ENCODE assay signal across 8 mouse cellular contexts in the genomic region with DNA sequence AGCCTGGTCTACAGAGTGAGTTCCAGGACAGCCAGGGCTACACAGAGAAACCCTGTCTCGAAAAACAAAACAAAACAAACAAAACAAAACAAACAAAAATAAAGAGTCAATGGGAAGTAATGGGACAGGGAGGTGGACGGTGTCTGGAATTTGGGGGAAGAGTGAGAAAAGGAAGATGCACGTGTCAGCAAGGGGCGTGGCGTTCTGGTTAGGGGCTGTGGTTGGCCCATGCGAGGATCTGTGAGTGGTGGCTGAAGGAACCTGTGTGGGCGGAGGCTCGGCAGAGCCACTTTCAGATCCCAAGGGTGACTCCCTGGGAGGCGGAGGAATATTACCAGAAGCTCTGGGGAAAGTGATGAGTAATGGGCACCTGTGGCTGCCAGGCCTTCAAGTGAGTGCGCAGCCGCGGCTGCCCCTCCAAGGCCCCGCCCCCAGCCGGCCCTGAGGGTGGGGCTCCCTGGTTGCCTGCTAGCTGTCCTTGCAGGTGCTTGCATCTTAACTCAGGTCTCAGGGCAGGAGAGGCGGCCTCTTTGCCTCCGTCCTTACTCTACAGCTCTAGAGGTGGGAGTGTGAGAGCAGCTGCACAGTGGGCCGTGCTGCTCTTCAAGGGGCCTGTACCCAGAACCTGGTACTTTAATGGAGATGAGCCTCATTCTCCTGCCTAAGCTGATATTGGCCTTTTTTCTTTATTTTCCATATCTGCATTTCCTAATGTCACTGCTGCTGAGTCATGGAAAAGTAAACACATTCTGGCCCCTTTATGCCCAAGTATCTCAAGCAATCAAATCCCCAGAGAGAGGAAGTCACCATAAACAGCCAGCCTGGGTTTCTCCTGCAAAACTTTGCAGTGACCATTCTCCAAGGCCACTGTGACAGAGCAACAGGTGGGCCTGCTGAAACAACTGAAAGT. TPM values are rescaled to one million over a fixed set of nuclear protein-coding genes. Genes with fewer than 3 reads are reported as not detected.
DNase-seq lines count a peak whose midpoint lies in the region; ATAC-seq lines count a peak whose summit lies in the region.

No protein-coding gene starts in this region.

- H3K9ac ChIP-seq in midbrain, embryonic 13.5 days (replicated peaks), result no peak overlapping the region

- no peak overlapping the region for H3K4me3 ChIP-seq in midbrain, embryonic 13.5 days (replicated peaks)

- peaks cover 7% of the 10 kb centered on the region; the same call in 1 of the 2 replicates for H3K36me3 ChIP-seq in midbrain, embryonic 13.5 days

- H3K27me3 ChIP-seq in midbrain, embryonic 13.5 days, result no peaks in the 10 kb centered on the region

- ATAC-seq in midbrain, embryonic 13.5 days, result no peak

- WGBS in midbrain, embryonic 13.5 days, result 27% methylated on average over 17 of the region's 17 CpGs

- H3K4me2 ChIP-seq in midbrain, embryonic 13.5 days (replicated peaks), result no peak overlapping the region

- no peak overlapping the region for H3K27ac ChIP-seq in midbrain, embryonic 13.5 days

- H3K9me3 ChIP-seq in midbrain, embryonic 13.5 days, result no peaks in the 10 kb centered on the region

- peak; percentile 46 for DNase-seq in layer of hippocampus, adult 9-11 months
- no peak for DNase-seq in layer of hippocampus, adult 8-10 months (ENCODE audit: low spot score in 2 of 2)
- DNase-seq in NIH3T3 (ENCODE audit: low read depth), result peak; percentile 82
- peak; percentile 48 for DNase-seq in gastrocnemius, postnatal 10 days
- peak; percentile 66 to 86 for DNase-seq in kidney, postnatal 36 days
- DNase-seq in ovary, postnatal 14 days (ENCODE audit: low spot score), result peak; percentile 38
- peak; percentile 61 for DNase-seq in yolk sac, embryonic 10.5 days (ENCODE audit: low spot score)

- H3K4me1 ChIP-seq in midbrain, embryonic 13.5 days (replicated peaks), result peaks cover 33% of the 10 kb centered on the region

RNA-seq across cellular contexts. Expression of gene Usp20, which starts 3.3 kb away (rescaled TPM):
- 10 to 100 TPM; 84.0 to 97.7 (median 90.5) TPM for total RNA-seq in layer of hippocampus, adult 8-10 months (2022)
- 10 to 100 TPM; 17.4 to 29.4 TPM for total RNA-seq in gastrocnemius, postnatal 10 days (2021)
- polyA plus RNA-seq in midbrain, embryonic 13.5 days (2015; fragmentation: Nextera tagmentation; extraction: Ambion mirVana), result 42.5 and 47.9 TPM in 2 replicates

RNA-seq across cellular contexts. Expression of gene BC005624, which starts 3.4 kb away (rescaled TPM):
- 10 to 100 TPM; 66.5 to 72.2 (median 67.0) TPM for total RNA-seq in layer of hippocampus, adult 8-10 months (2022)
- total RNA-seq in gastrocnemius, postnatal 10 days (2021), result 10 to 100 TPM; 16.5 to 19.0 TPM
- polyA plus RNA-seq in midbrain, embryonic 13.5 days (2015; fragmentation: Nextera tagmentation; extraction: Ambion mirVana), result 88.8 and 92.8 TPM in 2 replicates

RNA-seq across cellular contexts. Expression of gene Tor1a, which starts 17.6 kb away (rescaled TPM):
- total RNA-seq in layer of hippocampus, adult 8-10 months (2022), result 10 to 100 TPM; 41.3 to 47.7 (median 44.4) TPM
- 10 to 100 TPM; 13.7 to 18.4 TPM for total RNA-seq in gastrocnemius, postnatal 10 days (2021)
- 93.2 and 95.7 TPM in 2 replicates for polyA plus RNA-seq in midbrain, embryonic 13.5 days (2015; fragmentation: Nextera tagmentation; extraction: Ambion mirVana)

RNA-seq across cellular contexts. Expression of gene Tor1b, which starts 32.6 kb away (rescaled TPM):
- total RNA-seq in layer of hippocampus, adult 8-10 months (2022), result 10 to 100 TPM; 32.8 to 37.2 (median 36.0) TPM
- 10 to 100 TPM; 20.9 to 23.4 TPM for total RNA-seq in gastrocnemius, postnatal 10 days (2021)
- 18.3 and 20.5 TPM in 2 replicates for polyA plus RNA-seq in midbrain, embryonic 13.5 days (2015; fragmentation: Nextera tagmentation; extraction: Ambion mirVana)

RNA-seq across cellular contexts. Expression of gene Ptges, which starts 55.7 kb away (rescaled TPM):
- 1 to 10 TPM; 3.4 to 5.4 (median 5.2) TPM for total RNA-seq in layer of hippocampus, adult 8-10 months (2022)
- 1 to 10 TPM; 7.4 to 9.0 TPM for total RNA-seq in gastrocnemius, postnatal 10 days (2021)
- polyA plus RNA-seq in midbrain, embryonic 13.5 days (2015; fragmentation: Nextera tagmentation; extraction: Ambion mirVana), result 2.5 and 2.9 TPM in 2 replicates

Comparison
In these comparisons a context has a peak if more than half of its experiments do, and no peak if none do; other contexts are left out.
1. DNase-seq: peak in layer of hippocampus, adult 9-11 months (single experiment), NIH3T3 (single experiment), gastrocnemius, postnatal 10 days (single experiment), kidney, postnatal 36 days (2 of 2), ovary, postnatal 14 days (single experiment) and yolk sac, embryonic 10.5 days (single experiment); none in layer of hippocampus, adult 8-10 months (0 of 2).